Mouse (Mus musculus): ENCODE measurements around the gene Rpl22. TPM values are rescaled to one million over a fixed set of nuclear protein-coding genes. Genes with fewer than 3 reads are reported as not detected.

Rpl22 gene
- polyA plus RNA-seq, 1 experiment from 2014 or later, result 323 TPM

- Histone ChIP-seq H3K9me3 (ENCODE audit: control insufficient read depth, low read length) (no peaks in the 10 kb centered on the region), H3K9ac (ENCODE audit: low read depth, low read length) (no peak overlapping the region), H3K27ac (ENCODE audit: low read length) (no peak overlapping the region), H3K4me2 (ENCODE audit: low read depth, low read length) (no peak overlapping the region), H3K36me3 (ENCODE audit: control insufficient read depth, insufficient read depth, low read length) (no peaks in the 10 kb centered on the region), H3K27me3 (replicated peaks; ENCODE audit: control insufficient read depth, insufficient read depth, low read length) (peaks cover 8% of the 10 kb centered on the region), H3K4me3 (ENCODE audit: low read length) (no peak overlapping the region), H3K4me1 (ENCODE audit: control insufficient read depth, insufficient read depth, low read length) (peaks cover 13% of the 10 kb centered on the region)
- WGBS, result 76% methylated on average over 7 of the region's 7 CpGs
- ATAC-seq, result no peak
These were observed 30.1 kb downstream of the Rpl22 start for GRCm38 (mm10) chr4:152355672-152356071.

GRCm38 (mm10) chr4:152359700-152360099 is 34.2 kb downstream of the Rpl22 start:
- no peak overlapping the region for H3K4me3 ChIP-seq (ENCODE audit: low read length)
- ATAC-seq, result no peak
- WGBS, result 4% methylated on average over 11 of the region's 11 CpGs
- no peaks in the 10 kb centered on the region for H3K9me3 ChIP-seq (ENCODE audit: control insufficient read depth, low read length)
- H3K4me1 ChIP-seq (ENCODE audit: control insufficient read depth, insufficient read depth, low read length), result peaks cover 9% of the 10 kb centered on the region
- H3K4me2 ChIP-seq (ENCODE audit: low read depth, low read length), result no peak overlapping the region
- no peak overlapping the region for H3K27ac ChIP-seq (ENCODE audit: low read length)
- no peak overlapping the region for H3K9ac ChIP-seq (ENCODE audit: low read depth, low read length)
- peaks cover 10% of the 10 kb centered on the region for H3K27me3 ChIP-seq (replicated peaks; ENCODE audit: control insufficient read depth, insufficient read depth, low read length)
- H3K36me3 ChIP-seq (ENCODE audit: control insufficient read depth, insufficient read depth, low read length), result no peaks in the 10 kb centered on the region

GRCm38 (mm10) chr4:152360855-152361254 is 35.3 kb downstream of the Rpl22 start:
- H3K27me3 ChIP-seq (replicated peaks; ENCODE audit: control insufficient read depth, insufficient read depth, low read length), result peaks cover 10% of the 10 kb centered on the region
- H3K4me1 ChIP-seq (ENCODE audit: control insufficient read depth, insufficient read depth, low read length), result peaks cover 9% of the 10 kb centered on the region
- 2% methylated on average over 24 of the region's 24 CpGs for WGBS
- H3K4me2 ChIP-seq (ENCODE audit: low read depth, low read length), result peak overlapping the region; percentile 50
- H3K4me3 ChIP-seq (ENCODE audit: low read length), result peak overlapping the region; percentile 19; the same call in 1 of the 2 replicates
- ATAC-seq, result peak; percentile 83
- no peaks in the 10 kb centered on the region for H3K9me3 ChIP-seq (ENCODE audit: control insufficient read depth, low read length)
- H3K9ac ChIP-seq (ENCODE audit: low read depth, low read length), result no peak overlapping the region
- no peaks in the 10 kb centered on the region for H3K36me3 ChIP-seq (ENCODE audit: control insufficient read depth, insufficient read depth, low read length)
- H3K27ac ChIP-seq (ENCODE audit: low read length), result no peak overlapping the region

- no peak for ATAC-seq
- Histone ChIP-seq H3K27me3 (replicated peaks; ENCODE audit: control insufficient read depth, insufficient read depth, low read length) (peaks cover 10% of the 10 kb centered on the region), H3K4me3 (ENCODE audit: low read length) (no peak overlapping the region), H3K4me1 (ENCODE audit: control insufficient read depth, insufficient read depth, low read length) (peaks cover 9% of the 10 kb centered on the region), H3K9ac (ENCODE audit: low read depth, low read length) (no peak overlapping the region), H3K9me3 (ENCODE audit: control insufficient read depth, low read length) (no peaks in the 10 kb centered on the region), H3K27ac (ENCODE audit: low read length) (no peak overlapping the region), H3K4me2 (ENCODE audit: low read depth, low read length) (no peak overlapping the region), H3K36me3 (ENCODE audit: control insufficient read depth, insufficient read depth, low read length) (no peaks in the 10 kb centered on the region)
- 44% methylated on average over 9 of the region's 9 CpGs for WGBS
These were observed 36.6 kb downstream of the Rpl22 start for GRCm38 (mm10) chr4:152362180-152362579.

GRCm38 (mm10) chr4:152365228-152365627 is 39.7 kb downstream of the Rpl22 start:
- Histone ChIP-seq H3K4me2 (ENCODE audit: low read depth, low read length) (no peak overlapping the region), H3K36me3 (ENCODE audit: control insufficient read depth, insufficient read depth, low read length) (no peaks in the 10 kb centered on the region), H3K4me1 (ENCODE audit: control insufficient read depth, insufficient read depth, low read length) (peaks cover 9% of the 10 kb centered on the region), H3K9ac (ENCODE audit: low read depth, low read length) (no peak overlapping the region), H3K27me3 (replicated peaks; ENCODE audit: control insufficient read depth, insufficient read depth, low read length) (peaks cover 10% of the 10 kb centered on the region), H3K27ac (ENCODE audit: low read length) (no peak overlapping the region), H3K4me3 (ENCODE audit: low read length) (no peak overlapping the region), H3K9me3 (ENCODE audit: control insufficient read depth, low read length) (no peaks in the 10 kb centered on the region)
- 73% methylated on average over 7 of the region's 7 CpGs for WGBS
- ATAC-seq, result no peak

- Histone ChIP-seq H3K4me3 (ENCODE audit: low read length) (no peak overlapping the region), H3K27me3 (replicated peaks; ENCODE audit: control insufficient read depth, insufficient read depth, low read length) (no peaks in the 10 kb centered on the region), H3K4me1 (ENCODE audit: control insufficient read depth, insufficient read depth, low read length) (no peaks in the 10 kb centered on the region), H3K9ac (ENCODE audit: low read depth, low read length) (no peak overlapping the region), H3K4me2 (ENCODE audit: low read depth, low read length) (no peak overlapping the region), H3K9me3 (ENCODE audit: control insufficient read depth, low read length) (no peaks in the 10 kb centered on the region), H3K27ac (ENCODE audit: low read length) (no peak overlapping the region), H3K36me3 (ENCODE audit: control insufficient read depth, insufficient read depth, low read length) (no peaks in the 10 kb centered on the region)
- ATAC-seq, result no peak
- WGBS, result 85% methylated on average over 17 of the region's 17 CpGs
These were observed 57.1 kb downstream of the Rpl22 start for GRCm38 (mm10) chr4:152382528-152383252.

Other genes with a start within 250 kb of the Rpl22 start
- gene Tnfrsf25, start 209.8 kb upstream of the Rpl22 start, polyA plus RNA-seq (2015; fragmentation: Nextera tagmentation; extraction: Ambion mirVana), result 1.8 and 2.4 TPM in 2 replicates
- 31.6 and 39.5 TPM in 2 replicates for gene Espn, start 173.4 kb upstream of the Rpl22 start, polyA plus RNA-seq (2015; fragmentation: Nextera tagmentation; extraction: Ambion mirVana)
- 0.68 and 0.98 TPM in 2 replicates for gene Hes2, start 166.9 kb upstream of the Rpl22 start, polyA plus RNA-seq (2015; fragmentation: Nextera tagmentation; extraction: Ambion mirVana)
- 49.4 and 52.5 TPM in 2 replicates for gene Acot7, start 147.6 kb upstream of the Rpl22 start, polyA plus RNA-seq (2015; fragmentation: Nextera tagmentation; extraction: Ambion mirVana)
- 3.4 and 4.7 TPM in 2 replicates for gene Gpr153, start 51.5 kb upstream of the Rpl22 start, polyA plus RNA-seq (2015; fragmentation: Nextera tagmentation; extraction: Ambion mirVana)
- gene Hes3, start 34.1 kb upstream of the Rpl22 start, polyA plus RNA-seq (2015; fragmentation: Nextera tagmentation; extraction: Ambion mirVana), result not detected in 2 replicates
- 13.7 and 15.4 TPM in 2 replicates for gene Icmt, start 28.5 kb upstream of the Rpl22 start, polyA plus RNA-seq (2015; fragmentation: Nextera tagmentation; extraction: Ambion mirVana)
- gene Rnf207, start 6.7 kb upstream of the Rpl22 start, polyA plus RNA-seq (2015; fragmentation: Nextera tagmentation; extraction: Ambion mirVana), result 1.5 and 1.8 TPM in 2 replicates
- 1.5 and 1.9 TPM in 2 replicates for gene Chd5, start 12.9 kb downstream of the Rpl22 start, polyA plus RNA-seq (2015; fragmentation: Nextera tagmentation; extraction: Ambion mirVana)
- 1.4 and 1.7 TPM in 2 replicates for gene Nphp4, start 151.0 kb downstream of the Rpl22 start, polyA plus RNA-seq (2015; fragmentation: Nextera tagmentation; extraction: Ambion mirVana)
- gene Kcnab2, start 152.1 kb downstream of the Rpl22 start, polyA plus RNA-seq (2015; fragmentation: Nextera tagmentation; extraction: Ambion mirVana), result 3.3 and 4.4 TPM in 2 replicates